Comparison of ENCODE assay signal across 13 mouse cellular contexts in genomic region chr10:28128011-28128410, GRCm38 (mm10). TPM values are rescaled to one million over a fixed set of nuclear protein-coding genes. Genes with fewer than 3 reads are reported as not detected.
DNase-seq lines count a peak whose midpoint lies in the region; TF ChIP-seq lines count a peak whose summit lies in the region.
"Had no signal": no experiment of that assay in that cellular context is flagged by ENCODE, and none has a peak within 500 bp of the region (broad histone marks: within the 10 kb centered on the region; RNA-seq: fewer than 3 reads in every experiment).

No protein-coding gene starts in this region.

- peak overlapping the region; percentile 20; the same call in 1 of the 2 replicates for H3K27ac ChIP-seq in left cerebral cortex, adult 2 months
- H3K27ac ChIP-seq: midbrain, embryonic 10.5 days; neural tube, embryonic 12.5 days; stomach, postnatal 0 days had no signal

- no peak overlapping the region for H3K4me3 ChIP-seq in left cerebral cortex, adult 2 months
- H3K4me3 ChIP-seq: midbrain, embryonic 10.5 days; neural tube, embryonic 12.5 days had no signal

- peak; percentile 18 to 26 for DNase-seq in cerebellum, postnatal 14 days
- no peak for DNase-seq in cerebellum, adult 11-12 months
- peak in 1 of 2 experiments; percentile 31 for DNase-seq in left cerebral cortex, adult 2 months (ENCODE audit: extremely low spot score in 1 of 2, low spot score in 2 of 2)
- no peak for DNase-seq in left cerebral cortex, adult 11 months (ENCODE audit: low spot score)
- DNase-seq in layer of hippocampus, adult 9-11 months: peak; percentile 83
- peak; percentile 62 for DNase-seq in telencephalon, adult 2 months (ENCODE audit: low read depth, low spot score)
- no peak for DNase-seq in neural tube, embryonic 10.5 days (ENCODE audit: extremely low spot score, low spot score)
- no peak for DNase-seq in B cell, adult 2 months
- DNase-seq: cerebellum, adult 2 months; heart, postnatal 14 days had no signal

- no peak for TF ChIP-seq CTCF in left cerebral cortex, adult 2 months (IDR thresholded peaks at IDR 0.05)

- intact Hi-C loops in left cerebral cortex, adult 2 months (cut with DNase I): no loop called here

RNA-seq across cellular contexts. Expression of gene Ptprk, which starts 53.4 kb away (rescaled TPM):
- 10 to 100 TPM; 82.2 to 85.5 TPM for total RNA-seq in left cerebral cortex, adult 2 months (2021)

Comparison
In these comparisons a context has a peak if more than half of its experiments do, and no peak if none do; other contexts are left out.
1. DNase-seq: peak in cerebellum, postnatal 14 days (2 of 2), layer of hippocampus, adult 9-11 months (single experiment) and telencephalon, adult 2 months (single experiment); none in cerebellum, adult 11-12 months (single experiment), left cerebral cortex, adult 11 months (single experiment), neural tube, embryonic 10.5 days (single experiment) and B cell, adult 2 months (0 of 2).